Mouse (Mus musculus): ENCODE measurements around the gene Gm10840. TPM values are rescaled to one million over a fixed set of nuclear protein-coding genes. Genes with fewer than 3 reads are reported as not detected.
A peak's percentile ranks its signal among the peaks of the same experiment; 100 is the strongest.
"Not testable (repeated sequence)": the region's sequence is repeated elsewhere in the genome, so short reads cannot be mapped to it uniquely, and the experiment has no call there.

Gene Gm10840
- not detected in 2 replicates for polyA plus RNA-seq (2015; fragmentation: Nextera tagmentation; extraction: Ambion mirVana)

- Histone ChIP-seq H3K27ac (replicated peaks) (peak within 1 kb of the TSS; percentile 99), H3K4me3 (peak within 1 kb of the TSS; percentile 78), H3K9ac (peak within 1 kb of the TSS; percentile 97), H3K9me3 (no peaks in the 10 kb centered on the region), H3K4me2 (peak within 1 kb of the TSS; percentile 89), H3K27me3 (no peaks in the 10 kb centered on the region), H3K36me3 (peaks cover 54% of the 10 kb centered on the region), H3K4me1 (replicated peaks) (peaks cover 51% of the 10 kb centered on the region)
- WGBS: 23% methylated on average over 22 of the region's 22 CpGs
- ATAC-seq (ENCODE audit: low read depth): peak; percentile 38
Measured at GRCm38 (mm10) chr11:106160841-106161721, at the start of gene Gm10840, which contains the start of gene Limd2. Gene Gm10840 (plus strand): TSS chr11:106160850. Gene Limd2 (minus strand): TSS chr11:106160860.

DNA sequence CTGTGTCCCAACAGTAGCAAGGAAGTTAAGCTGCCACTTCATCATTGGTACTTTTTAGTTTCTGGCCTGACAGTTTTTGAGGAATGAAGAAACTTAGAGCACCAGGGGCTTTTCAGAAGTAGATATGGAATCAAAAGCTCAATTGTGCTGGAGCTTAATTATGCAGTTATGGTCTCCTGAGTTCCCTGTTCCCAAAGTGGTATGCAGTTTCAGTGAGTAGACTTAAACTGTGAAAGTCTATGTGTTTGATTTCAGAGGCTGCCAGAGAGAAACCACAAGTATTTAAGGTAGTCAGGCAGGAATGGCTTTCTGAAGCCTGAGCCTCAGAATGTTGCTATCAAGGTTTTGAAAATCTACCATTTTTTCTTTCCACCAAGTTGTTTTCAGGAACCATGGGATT lies 49.0 kb upstream of the Gm10840 start:
- no peak overlapping the region for H3K4me2 ChIP-seq
- no peak for ATAC-seq (ENCODE audit: low read depth)
- H3K27ac ChIP-seq (replicated peaks): no peak overlapping the region
- no peaks in the 10 kb centered on the region for H3K4me1 ChIP-seq (replicated peaks)
- no peak overlapping the region for H3K9ac ChIP-seq
- H3K36me3 ChIP-seq: peaks cover 47% of the 10 kb centered on the region
- no peaks in the 10 kb centered on the region for H3K9me3 ChIP-seq
- no peak overlapping the region for H3K4me3 ChIP-seq
- no peaks in the 10 kb centered on the region for H3K27me3 ChIP-seq

GRCm38 (mm10) chr11:106122221-106122620 lies 38.4 kb upstream of the Gm10840 start:
- no peak overlapping the region for H3K4me3 ChIP-seq
- H3K36me3 ChIP-seq: peaks cover 74% of the 10 kb centered on the region
- WGBS: 95% methylated on average over 5 of the region's 5 CpGs
- H3K4me2 ChIP-seq: no peak overlapping the region
- 0 out of 2 replicates have a peak overlapping the region, but pooled peaks have one; percentile 18 for H3K27ac ChIP-seq (replicated peaks)
- no peaks in the 10 kb centered on the region for H3K4me1 ChIP-seq (replicated peaks)
- H3K9me3 ChIP-seq: no peaks in the 10 kb centered on the region
- H3K9ac ChIP-seq: no peak overlapping the region
- H3K27me3 ChIP-seq: no peaks in the 10 kb centered on the region
- ATAC-seq (ENCODE audit: low read depth): no peak

- no peak overlapping the region for H3K9ac ChIP-seq
- ATAC-seq (ENCODE audit: low read depth): no peak
- 83% methylated on average over 3 of the region's 3 CpGs for WGBS
- no peak overlapping the region for H3K4me3 ChIP-seq
- H3K27me3 ChIP-seq: no peaks in the 10 kb centered on the region
- 0 out of 2 replicates have a peak overlapping the region, but pooled peaks have one; percentile 18 for H3K27ac ChIP-seq (replicated peaks)
- no peak overlapping the region for H3K4me2 ChIP-seq
- peaks cover 69% of the 10 kb centered on the region for H3K36me3 ChIP-seq
- H3K9me3 ChIP-seq: no peaks in the 10 kb centered on the region
- H3K4me1 ChIP-seq (replicated peaks): no peaks in the 10 kb centered on the region
Measured at GRCm38 (mm10) chr11:106122736-106123135, 37.9 kb upstream of the Gm10840 start.

- Histone ChIP-seq H3K4me2 (no peak overlapping the region), H3K9ac (no peak overlapping the region), H3K27me3 (no peaks in the 10 kb centered on the region), H3K9me3 (no peaks in the 10 kb centered on the region), H3K36me3 (peaks cover 65% of the 10 kb centered on the region), H3K4me1 (replicated peaks) (no peaks in the 10 kb centered on the region), H3K27ac (replicated peaks) (no peak overlapping the region), H3K4me3 (no peak overlapping the region)
- ATAC-seq (ENCODE audit: low read depth): no peak
- 85% methylated on average over 4 of the region's 4 CpGs for WGBS
Measured at GRCm38 (mm10) chr11:106124784-106125183, 35.9 kb upstream of the Gm10840 start.

DNA sequence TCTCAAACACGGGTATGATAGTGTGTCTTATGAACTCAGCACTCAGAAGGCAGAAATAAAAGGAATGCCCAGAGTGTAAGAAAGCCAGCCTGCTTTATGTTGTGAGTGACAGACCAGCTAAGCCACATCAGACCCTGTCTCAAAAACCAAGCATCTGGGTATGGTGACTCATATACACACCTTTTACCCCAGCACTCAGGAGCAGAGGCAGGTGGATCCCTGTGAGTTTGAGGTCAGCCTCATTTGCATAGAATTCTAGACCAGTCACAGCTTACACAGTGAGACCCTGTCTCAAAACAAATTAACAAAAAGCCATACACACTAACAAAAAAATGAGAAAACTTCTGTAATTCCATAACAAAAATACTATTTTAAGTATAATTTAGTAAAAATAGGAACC lies 34.8 kb upstream of the Gm10840 start:
- Histone ChIP-seq H3K27ac (replicated peaks) (no peak overlapping the region), H3K4me1 (replicated peaks) (no peaks in the 10 kb centered on the region), H3K4me2 (no peak overlapping the region), H3K9me3 (no peaks in the 10 kb centered on the region), H3K9ac (no peak overlapping the region), H3K27me3 (no peaks in the 10 kb centered on the region), H3K36me3 (peaks cover 64% of the 10 kb centered on the region), H3K4me3 (no peak overlapping the region)
- no peak for ATAC-seq (ENCODE audit: low read depth)
- 83% methylated on average over 1 of the region's 1 CpGs for WGBS

GRCm38 (mm10) chr11:106126727-106127373 lies 33.8 kb upstream of the Gm10840 start:
- H3K27me3 ChIP-seq; H3K4me2 ChIP-seq; ATAC-seq (ENCODE audit: low read depth); H3K4me1 ChIP-seq (replicated peaks); H3K27ac ChIP-seq (replicated peaks); H3K4me3 ChIP-seq; H3K9ac ChIP-seq; H3K9me3 ChIP-seq: not testable (repeated sequence)
- H3K36me3 ChIP-seq: peaks cover 63% of the 10 kb centered on the region
- 98% methylated on average over 4 of the region's 6 CpGs for WGBS

DNA sequence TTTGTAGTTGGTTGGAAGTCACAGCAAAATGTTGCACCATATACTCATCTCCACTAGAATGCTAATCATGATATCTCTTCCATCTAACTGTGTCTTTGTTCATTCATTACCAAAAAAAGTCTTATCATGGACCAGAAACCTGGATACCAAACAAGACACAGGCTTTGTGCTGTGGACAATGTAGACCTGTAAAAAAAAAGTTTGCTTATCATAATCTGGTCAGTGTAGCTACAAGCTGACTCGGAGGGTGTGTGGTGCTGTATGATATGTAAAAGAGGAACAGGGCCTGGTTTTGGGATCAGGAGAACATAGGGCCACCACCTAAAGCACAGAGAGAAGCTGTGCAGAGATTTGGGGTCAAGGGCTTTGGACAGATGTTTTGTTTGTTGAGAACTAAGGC lies 31.2 kb upstream of the Gm10840 start:
- peaks cover 5% of the 10 kb centered on the region for H3K4me1 ChIP-seq (replicated peaks)
- H3K4me2 ChIP-seq: no peak overlapping the region
- H3K27ac ChIP-seq (replicated peaks): no peak overlapping the region
- no peaks in the 10 kb centered on the region for H3K9me3 ChIP-seq
- no peak overlapping the region for H3K9ac ChIP-seq
- H3K27me3 ChIP-seq: no peaks in the 10 kb centered on the region
- WGBS: 90% methylated on average over 1 of the region's 1 CpGs
- H3K4me3 ChIP-seq: no peak overlapping the region
- no peak for ATAC-seq (ENCODE audit: low read depth)
- H3K36me3 ChIP-seq: peaks cover 41% of the 10 kb centered on the region

DNA sequence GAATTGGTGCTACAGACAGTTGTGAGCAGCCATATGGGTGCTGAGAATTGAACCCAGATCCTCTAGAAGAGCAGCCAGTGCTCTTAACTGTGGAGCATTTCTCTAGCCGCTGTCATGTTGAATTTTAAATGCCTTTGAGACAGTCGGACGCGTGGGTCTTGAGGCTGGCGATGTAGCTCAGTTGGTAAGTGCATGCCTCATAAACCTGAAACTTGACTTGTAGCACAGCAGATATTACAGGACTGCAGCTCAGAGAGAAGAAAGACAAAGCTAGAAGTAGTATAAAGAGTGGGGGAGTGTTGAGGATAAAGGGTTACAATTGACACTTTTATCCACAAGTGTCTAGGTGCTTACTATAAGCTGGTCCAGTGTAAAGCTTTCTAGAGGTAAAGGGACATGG lies 28.1 kb upstream of the Gm10840 start:
- H3K9me3 ChIP-seq: no peaks in the 10 kb centered on the region
- no peak overlapping the region for H3K27ac ChIP-seq (replicated peaks)
- H3K4me3 ChIP-seq: no peak overlapping the region
- no peak for ATAC-seq (ENCODE audit: low read depth)
- H3K4me1 ChIP-seq (replicated peaks): peaks cover 15% of the 10 kb centered on the region
- H3K36me3 ChIP-seq: peaks cover 26% of the 10 kb centered on the region
- H3K9ac ChIP-seq: no peak overlapping the region
- no peaks in the 10 kb centered on the region for H3K27me3 ChIP-seq
- WGBS: 93% methylated on average over 5 of the region's 5 CpGs
- no peak overlapping the region for H3K4me2 ChIP-seq

- Histone ChIP-seq H3K4me2 (peak overlapping the region; percentile 27), H3K9me3 (no peaks in the 10 kb centered on the region), H3K9ac (no peak overlapping the region; the same call in 1 of the 2 replicates), H3K4me3 (no peak overlapping the region), H3K27ac (replicated peaks) (peak overlapping the region; percentile 85), H3K4me1 (replicated peaks) (peaks cover 15% of the 10 kb centered on the region), H3K36me3 (peaks cover 19% of the 10 kb centered on the region), H3K27me3 (no peaks in the 10 kb centered on the region)
- 33% methylated on average over 8 of the region's 8 CpGs for WGBS
- ATAC-seq (ENCODE audit: low read depth): peak; percentile 59
Measured at GRCm38 (mm10) chr11:106134580-106135528, 25.8 kb upstream of the Gm10840 start.

DNA sequence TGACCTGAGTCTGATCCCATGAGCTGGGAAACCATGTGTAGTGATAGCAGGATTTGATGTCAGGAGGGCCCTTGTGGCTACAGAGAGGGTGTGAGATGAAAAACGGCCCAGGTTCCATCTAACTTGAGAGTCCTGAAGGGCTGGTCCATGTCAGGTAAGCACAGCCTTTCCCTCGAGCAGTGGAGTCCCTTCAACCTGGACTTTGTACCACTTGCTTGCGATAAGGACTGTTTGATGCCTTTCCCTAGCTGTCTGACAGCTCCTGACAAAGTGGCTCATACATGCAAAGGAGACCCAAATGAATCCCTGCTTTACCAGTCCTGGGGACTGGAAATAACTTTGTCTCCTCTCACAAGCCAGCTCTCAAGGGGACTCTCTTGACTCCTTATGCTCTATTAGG lies 9.4 kb upstream of the Gm10840 start:
- Histone ChIP-seq H3K9me3 (no peaks in the 10 kb centered on the region), H3K4me3 (no peak overlapping the region), H3K4me2 (no peak overlapping the region), H3K27ac (replicated peaks) (no peak overlapping the region), H3K27me3 (no peaks in the 10 kb centered on the region), H3K9ac (no peak overlapping the region), H3K4me1 (replicated peaks) (peaks cover 6% of the 10 kb centered on the region), H3K36me3 (peaks cover 89% of the 10 kb centered on the region)
- WGBS: 86% methylated on average over 3 of the region's 3 CpGs
- no peak for ATAC-seq (ENCODE audit: low read depth)
